Mouse (Mus musculus): ENCODE measurements at regions not wholly inside any gene's neighbourhood (a gene's known extent, or its start where the extent isn't known, plus 50 kb on each side); places are given as distances from the start of the nearest gene placed in this dataset.

DNA sequence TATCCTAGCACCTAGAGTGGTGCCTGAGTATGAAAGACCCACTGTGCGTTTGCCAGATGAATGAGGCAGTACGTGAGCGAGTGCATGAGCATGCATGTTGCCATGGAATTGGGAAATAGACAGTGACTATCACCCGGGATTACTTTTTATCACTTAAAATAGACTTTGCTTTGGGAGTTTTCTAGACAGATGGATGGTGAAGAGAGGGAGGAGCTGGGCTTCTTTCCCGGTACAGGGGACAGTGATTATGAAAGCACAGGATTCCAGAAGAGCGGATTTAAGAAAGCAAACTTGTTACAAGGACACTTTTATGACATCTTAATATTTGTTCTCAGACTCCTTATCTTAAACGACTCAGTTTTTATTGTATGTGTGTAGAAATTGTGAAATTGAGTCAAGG is 86.9 kb upstream of the Plpp4 start:
- Histone ChIP-seq H3K27ac (ENCODE audit: low read depth) (no peak overlapping the region), H3K9ac (replicated peaks) (no peak overlapping the region), H3K4me1 (ENCODE audit: insufficient read depth) (no peaks in the 10 kb centered on the region), H3K36me3 (replicated peaks; ENCODE audit: insufficient read depth, low read length) (no peaks in the 10 kb centered on the region), H3K9me3 (ENCODE audit: low read length) (no peaks in the 10 kb centered on the region), H3K4me2 (ENCODE audit: low read depth, low read length) (no peak overlapping the region), H3K27me3 (ENCODE audit: insufficient read depth, low read length) (no peaks in the 10 kb centered on the region), H3K4me3 (ENCODE audit: low read depth, low read length) (no peak overlapping the region)
- WGBS (ENCODE audit: insufficient replicate concordance): 73% methylated on average over 7 of the region's 7 CpGs
- ATAC-seq (no peak), DNase-seq (no peak)
- TF ChIP-seq EP300 (IDR thresholded peaks at IDR 0.05; ENCODE audit: low read depth) (no peak), CTCF (IDR thresholded peaks at IDR 0.05; ENCODE audit: low read depth) (no peak)

DNA sequence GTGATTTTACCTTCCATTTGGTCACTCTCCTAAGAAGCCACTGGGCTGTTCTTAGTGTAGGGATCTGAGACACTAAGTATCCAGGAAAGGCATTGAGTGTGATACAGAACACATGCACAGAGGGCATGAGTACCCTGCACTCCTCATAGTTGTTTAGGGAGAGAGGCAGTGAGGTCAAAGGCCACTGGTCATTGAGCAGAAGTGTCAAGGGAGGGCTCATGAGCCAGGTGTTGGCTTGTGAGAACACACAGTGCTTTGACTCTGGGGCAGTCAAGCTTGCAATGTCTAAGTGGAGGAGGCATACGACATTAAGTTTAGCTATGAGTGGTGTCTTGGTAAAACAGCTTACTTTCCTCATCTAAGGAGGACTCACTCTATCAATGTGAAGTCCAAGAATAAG is 65.9 kb upstream of the Plpp4 start:
- H3K4me1 ChIP-seq (ENCODE audit: insufficient read depth): no peaks in the 10 kb centered on the region

DNA sequence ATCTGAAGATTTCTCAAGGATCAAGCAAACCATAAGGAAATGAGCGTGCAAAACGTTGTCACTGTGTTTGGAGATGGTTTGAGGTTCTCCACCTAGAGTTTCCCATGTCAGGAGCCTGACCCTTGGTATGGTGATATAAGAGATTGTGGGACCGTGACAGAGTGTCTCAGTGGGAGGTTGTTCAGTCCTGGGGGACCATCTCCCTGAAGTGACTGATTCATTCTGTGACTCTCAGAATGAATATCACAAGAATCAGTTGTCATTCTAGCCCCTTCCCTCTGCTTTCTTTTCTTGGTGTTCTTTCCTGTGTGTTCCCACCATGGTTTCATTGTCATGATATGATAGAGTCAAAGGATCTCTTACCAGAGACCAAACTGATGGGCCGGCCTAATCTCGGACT is 49.8 kb upstream of the Plpp4 start:
- no peak overlapping the region for H3K4me2 ChIP-seq (ENCODE audit: low read depth, low read length)
- no peaks in the 10 kb centered on the region for H3K9me3 ChIP-seq (ENCODE audit: low read length)
- no peak for ATAC-seq
- 69% methylated on average over 5 of the region's 5 CpGs for WGBS (ENCODE audit: insufficient replicate concordance)
- no peaks in the 10 kb centered on the region for H3K4me1 ChIP-seq (ENCODE audit: insufficient read depth)
- no peaks in the 10 kb centered on the region for H3K27me3 ChIP-seq (ENCODE audit: insufficient read depth, low read length)
- H3K36me3 ChIP-seq (replicated peaks; ENCODE audit: insufficient read depth, low read length): no peaks in the 10 kb centered on the region
- DNase-seq: no peak
- no peak overlapping the region for H3K4me3 ChIP-seq (ENCODE audit: low read depth, low read length)
- no peak overlapping the region for H3K27ac ChIP-seq (ENCODE audit: low read depth)
- no peak overlapping the region for H3K9ac ChIP-seq (replicated peaks)
- no peak for TF ChIP-seq EP300 (IDR thresholded peaks at IDR 0.05; ENCODE audit: low read depth)
- TF ChIP-seq CTCF (IDR thresholded peaks at IDR 0.05; ENCODE audit: low read depth): no peak

More for the DNA sequence above, 65.9 kb upstream of the Plpp4 start:
- no peak for ATAC-seq
- no peak overlapping the region for H3K9ac ChIP-seq (replicated peaks)
- DNase-seq: no peak
- H3K36me3 ChIP-seq (replicated peaks; ENCODE audit: insufficient read depth, low read length): no peaks in the 10 kb centered on the region
- no peak overlapping the region for H3K27ac ChIP-seq (ENCODE audit: low read depth)
- H3K4me2 ChIP-seq (ENCODE audit: low read depth, low read length): no peak overlapping the region
- TF ChIP-seq EP300 (IDR thresholded peaks at IDR 0.05; ENCODE audit: low read depth): no peak
- no peak for TF ChIP-seq CTCF (IDR thresholded peaks at IDR 0.05; ENCODE audit: low read depth)
- WGBS (ENCODE audit: insufficient replicate concordance): 50% methylated on average over 1 of the region's 1 CpGs
- H3K9me3 ChIP-seq (ENCODE audit: low read length): no peaks in the 10 kb centered on the region
- no peak overlapping the region for H3K4me3 ChIP-seq (ENCODE audit: low read depth, low read length)
- no peaks in the 10 kb centered on the region for H3K27me3 ChIP-seq (ENCODE audit: insufficient read depth, low read length)

All from liver, postnatal 0 days (tissue).